Mouse (Mus musculus) bone marrow, adult 2 months (tissue): ENCODE data around the gene Prnd. TPM values are rescaled to one million over a fixed set of nuclear protein-coding genes. Genes with fewer than 3 reads are reported as not detected.

Source experiments
- H3K27ac ChIP-seq: fragments of 200-500 bp; 2 replicates; pipeline ENCODE4 v1.5.1; 2012; ENCODE audit warnings: low read depth, mild to moderate bottlenecking, control low read depth, inconsistent platforms, low read length; ENCODE audit not compliant: control insufficient read depth, poor library complexity, insufficient read depth
- H3K4me1 ChIP-seq: fragments of 200-500 bp; 2 replicates; pipeline ENCODE4 v1.6.1; 2011; ENCODE audit warnings: low read length; ENCODE audit not compliant: control insufficient read depth, insufficient read depth
- H3K4me3 ChIP-seq: fragments of 200-500 bp; replicated peaks from 2 replicates; pipeline ENCODE3; 2011; ENCODE audit warnings: mild to moderate bottlenecking, low read depth, low read length, control low read depth; ENCODE audit not compliant: control insufficient read depth
- CTCF ChIP-seq: fragments of 200-500 bp; IDR thresholded peaks from 2 replicates; pipeline ENCODE4 v1.5.1; 2011; ENCODE audit warnings: low read length, control low read depth; ENCODE audit not compliant: control insufficient read depth, insufficient read depth
- POLR2A ChIP-seq: fragments of 200-500 bp; IDR thresholded peaks from 2 replicates; pipeline ENCODE4 v1.6.1; 2011; ENCODE audit warnings: low read depth, mild to moderate bottlenecking, control low read depth, low read length, borderline replicate concordance; ENCODE audit not compliant: control insufficient read depth
- WGBS: fragments of 180-500 bp; shearing (Covaris S2); methylation state at CpG from one replicate; pipeline ENCODE4 v1.1.7; 2018; 5-methylcytosine and 5-hydroxymethylcytosine counted together
- polyA plus RNA-seq: library from polyadenylated mRNA; stranded (reverse); fragments of >200 nt; gene quantifications from 2 replicates; pipeline ENCODE4 v1.2.4, GENCODE M21; 2011; ENCODE audit warnings: low replicate concordance; ENCODE audit not compliant: missing spikeins, insufficient read depth, insufficient read length

Gene Prnd
- polyA plus RNA-seq, 1 experiment: not detected

DNA sequence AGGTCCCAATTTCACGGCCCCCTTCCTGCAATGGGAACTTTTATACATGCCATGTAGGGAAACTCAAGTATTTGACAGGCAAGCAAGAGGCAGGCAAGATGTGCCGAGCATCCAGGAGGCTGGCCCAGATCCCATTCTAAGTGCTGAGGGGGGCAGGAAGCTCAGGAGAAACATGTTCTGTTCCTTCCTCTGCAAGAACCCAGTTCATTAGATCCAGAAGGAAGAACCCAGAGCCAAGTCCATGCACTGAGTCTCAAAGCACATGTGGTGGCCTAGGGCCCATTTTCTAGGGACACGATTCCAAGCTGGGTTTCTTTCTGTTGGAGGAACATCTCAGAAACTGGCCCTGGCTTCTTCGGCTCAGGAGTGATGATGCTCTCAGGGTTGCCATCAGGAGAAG, 54.8 kb downstream of the Prnd start:
- TF ChIP-seq POLR2A: no peak
- TF ChIP-seq CTCF: no peak
- H3K4me1 ChIP-seq: peaks cover 6% of the 10 kb centered on the region
- no peak overlapping the region for H3K4me3 ChIP-seq
- no peak overlapping the region for H3K27ac ChIP-seq
- WGBS: 81% methylated on average over 4 of the region's 4 CpGs

Other genes with a start within 250 kb of the Prnd start
- gene Erv3, start 91.1 kb upstream of the Prnd start, polyA plus RNA-seq: not detected in 2 replicates
- gene Prnp, start 40.9 kb upstream of the Prnd start, polyA plus RNA-seq: 19.7 and 26.4 TPM in 2 replicates
- not detected in 2 replicates for gene Prn, start 40.9 kb upstream of the Prnd start, polyA plus RNA-seq
- 17.9 and 35.7 TPM in 2 replicates for gene Rassf2, start 79.4 kb downstream of the Prnd start, polyA plus RNA-seq
- gene Slc23a2, start 194.2 kb downstream of the Prnd start, polyA plus RNA-seq: 3.9 and 12.2 TPM in 2 replicates